Mouse (Mus musculus) splenic B cell, adult 2 months (primary cell): ENCODE data around the gene Cyp26c1.

Experiments
- DNase-seq: peaks from one replicate; pipeline ENCODE4 v3.0.0-alpha.2; 2011; ENCODE audit warnings: low read depth, low spot score
- H3K27me3 ChIP-seq: 2 replicates; pipeline ENCODE4 v1.6.1; 2012; ENCODE audit warnings: mild to moderate bottlenecking, low read length, moderate library complexity, mixed read lengths; ENCODE audit not compliant: control insufficient read depth, poor library complexity, insufficient read depth, severe bottlenecking
- H3K36me3 ChIP-seq: 2 replicates; pipeline ENCODE4 v1.6.1; 2012; ENCODE audit warnings: mild to moderate bottlenecking, low read length, moderate library complexity, mixed read lengths; ENCODE audit not compliant: control insufficient read depth, poor library complexity, insufficient read depth, severe bottlenecking

Gene Cyp26c1

DNA sequence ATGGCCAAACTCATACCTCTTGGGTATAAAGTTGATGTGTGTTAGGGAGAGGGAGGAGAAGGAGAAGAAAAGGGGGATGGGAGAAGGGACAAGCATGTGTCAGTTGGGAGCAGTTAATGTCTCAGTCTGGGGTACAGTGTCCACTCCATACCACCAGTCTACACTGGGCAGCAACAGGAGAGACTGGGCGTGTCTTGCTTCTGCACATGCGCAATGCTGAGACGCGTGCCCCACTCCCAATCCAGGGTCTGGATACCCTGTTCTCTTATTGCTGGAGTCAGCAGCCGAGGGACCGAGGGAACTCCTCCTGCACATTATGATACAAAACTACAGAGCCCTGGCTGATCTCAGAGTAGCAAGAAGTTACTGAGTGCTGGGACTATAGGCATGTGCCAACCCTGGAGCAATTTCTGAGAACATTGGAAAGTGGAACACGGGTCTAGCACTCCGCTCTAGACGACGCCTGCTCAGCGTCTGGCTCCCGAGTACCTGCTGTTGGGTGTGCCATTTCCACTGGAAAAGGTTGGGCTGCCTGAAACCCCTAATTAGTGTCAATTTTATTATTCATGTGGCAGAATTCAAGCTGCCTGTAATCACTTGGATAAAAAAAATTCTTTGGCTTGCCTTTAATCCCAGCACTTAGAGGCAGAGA is 31.3 kb downstream of the Cyp26c1 start:
- no peak for DNase-seq
- no peaks in the 10 kb centered on the region for H3K36me3 ChIP-seq
- H3K27me3 ChIP-seq, result no peaks in the 10 kb centered on the region

- Histone ChIP-seq H3K36me3 (no peaks in the 10 kb centered on the region), H3K27me3 (no peaks in the 10 kb centered on the region)
- DNase-seq, result no peak
Measured at GRCm38 (mm10) chr19:37719166-37719565, 33.8 kb downstream of the Cyp26c1 start.

GRCm38 (mm10) chr19:37724591-37724990 is 39.2 kb downstream of the Cyp26c1 start:
- H3K36me3 ChIP-seq, result no peaks in the 10 kb centered on the region
- DNase-seq, result no peak
- H3K27me3 ChIP-seq, result no peaks in the 10 kb centered on the region

- H3K36me3 ChIP-seq, result no peaks in the 10 kb centered on the region
- no peaks in the 10 kb centered on the region for H3K27me3 ChIP-seq
- no peak for DNase-seq
Measured at GRCm38 (mm10) chr19:37726585-37726984, 41.2 kb downstream of the Cyp26c1 start.

DNA sequence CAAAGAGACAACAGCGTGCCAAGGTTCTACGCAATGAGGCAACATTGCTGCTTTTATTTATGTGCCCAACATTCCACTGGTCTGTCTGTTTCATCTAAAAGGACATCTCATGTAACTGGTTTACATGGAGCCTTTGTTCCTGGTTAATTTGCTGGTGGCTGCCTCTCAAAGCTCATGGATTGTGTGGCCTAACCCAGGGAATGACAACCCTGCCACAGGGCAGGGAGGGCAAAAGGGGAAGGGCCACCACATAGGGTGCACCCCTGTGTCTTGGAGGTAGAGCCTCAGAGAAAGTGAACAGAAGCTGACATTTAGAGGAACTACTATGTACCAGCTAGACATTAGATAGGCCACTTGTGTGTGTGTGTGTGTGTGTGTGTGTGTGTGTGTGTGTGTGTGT is 42.0 kb downstream of the Cyp26c1 start:
- no peaks in the 10 kb centered on the region for H3K27me3 ChIP-seq
- DNase-seq, result no peak
- no peaks in the 10 kb centered on the region for H3K36me3 ChIP-seq

GRCm38 (mm10) chr19:37735426-37735825 is 50.0 kb downstream of the Cyp26c1 start:
- Histone ChIP-seq H3K36me3 (no peaks in the 10 kb centered on the region), H3K27me3 (no peaks in the 10 kb centered on the region)
- DNase-seq, result no peak

DNA sequence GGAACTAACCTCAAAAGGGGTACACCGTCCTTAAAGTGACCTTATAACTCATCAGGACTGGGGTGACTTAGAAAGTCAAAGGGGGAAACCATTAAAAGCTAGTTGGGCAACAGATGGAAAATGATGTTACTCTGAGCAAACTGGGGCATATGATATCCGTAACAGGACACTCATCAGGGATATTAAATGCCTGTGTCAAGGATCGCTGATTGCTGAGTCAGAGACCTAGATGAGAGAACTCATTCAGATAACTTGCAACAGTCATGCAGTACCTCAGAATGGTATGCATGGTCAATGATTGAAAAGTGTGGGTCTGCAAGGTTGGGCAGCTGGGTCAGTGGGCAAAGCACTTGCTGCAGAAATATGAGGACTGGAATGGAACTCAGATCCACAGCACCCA is 53.2 kb downstream of the Cyp26c1 start:
- no peaks in the 10 kb centered on the region for H3K27me3 ChIP-seq
- H3K36me3 ChIP-seq, result no peaks in the 10 kb centered on the region
- no peak for DNase-seq

DNA sequence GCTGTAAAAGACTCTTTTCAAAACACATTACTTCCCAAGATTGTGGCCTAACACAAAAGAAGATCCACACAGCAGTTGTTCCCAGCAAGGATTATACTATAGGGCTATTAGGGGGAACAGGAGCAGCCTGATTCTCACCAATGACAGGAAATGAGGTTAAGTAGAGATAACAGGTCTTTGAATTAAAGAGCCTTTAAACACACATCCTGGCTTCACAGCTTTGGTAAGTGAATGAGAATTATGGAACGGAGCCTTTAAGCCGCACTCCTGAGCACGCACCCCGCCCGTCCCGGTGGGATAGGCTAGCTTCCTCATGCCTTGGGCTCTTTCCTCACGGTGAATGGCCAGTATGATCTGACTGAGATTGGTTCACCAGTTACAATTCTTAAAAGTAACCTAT is 54.7 kb downstream of the Cyp26c1 start:
- no peak for DNase-seq
- Histone ChIP-seq H3K27me3 (no peaks in the 10 kb centered on the region), H3K36me3 (no peaks in the 10 kb centered on the region)
